Mouse (Mus musculus) testis, adult 2 months (tissue): ENCODE measurements around the gene Aldh1a3.

Experiments
- CTCF ChIP-seq: fragments of 200-500 bp; IDR thresholded peaks from 2 replicates; pipeline ENCODE4 v1.5.1; 2012; ENCODE audit warnings: low read depth, mild to moderate bottlenecking, inconsistent platforms, low read length, moderate library complexity; ENCODE audit not compliant: control insufficient read depth, insufficient read depth, insufficient replicate concordance
- POLR2A ChIP-seq: fragments of 200-500 bp; IDR thresholded peaks from 2 replicates; pipeline ENCODE4 v1.6.1; 2012; ENCODE audit warnings: low read depth, mild to moderate bottlenecking, inconsistent platforms, low read length, moderate library complexity; ENCODE audit not compliant: control insufficient read depth

DNA sequence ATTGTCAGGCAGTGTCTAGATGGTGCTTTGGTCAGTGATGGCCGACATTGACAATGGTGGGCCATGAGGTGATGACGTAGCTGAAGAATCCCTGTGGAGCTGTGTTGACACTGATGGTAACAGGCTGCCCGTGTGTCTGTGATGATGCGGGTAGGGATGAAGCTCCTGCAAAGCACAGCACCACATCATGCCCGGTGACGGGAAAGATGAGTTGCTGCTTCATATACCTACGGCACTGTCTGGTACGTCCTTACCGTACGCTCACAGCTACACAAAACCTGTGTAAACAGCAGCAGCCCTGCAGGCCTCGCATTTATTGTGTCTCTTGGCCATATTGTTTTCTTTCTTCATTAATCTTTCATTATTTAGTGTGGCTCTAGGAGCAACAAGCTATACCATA is 62.8 kb downstream of the Aldh1a3 start:
- no peak for TF ChIP-seq POLR2A
- TF ChIP-seq CTCF = no peak
